Mouse (Mus musculus) myocyte (in vitro differentiated cells): Measurements from ENCODE around the gene Olfr1347.

ENCODE experiments used
- POLR2A ChIP-seq: IDR thresholded peaks from one replicate; pipeline ENCODE4 v1.6.1; 2011; ENCODE audit warnings: low read depth, mild to moderate bottlenecking, control low read depth, moderate library complexity; ENCODE audit not compliant: insufficient read length
- POLR2AphosphoS2 ChIP-seq: IDR thresholded peaks from one replicate; pipeline ENCODE4 v1.6.1; 2011; ENCODE audit warnings: low read depth, control low read depth; ENCODE audit not compliant: insufficient read length
- REST ChIP-seq: IDR thresholded peaks from one replicate; pipeline ENCODE4 v1.6.1; 2011; ENCODE audit warnings: mild to moderate bottlenecking, control low read depth, moderate library complexity; ENCODE audit not compliant: insufficient read depth, insufficient read length
- SRF ChIP-seq: IDR thresholded peaks from one replicate; pipeline ENCODE4 v1.6.1; 2011; ENCODE audit warnings: low read depth; ENCODE audit not compliant: control insufficient read depth, insufficient read length
- TCF12 ChIP-seq: IDR thresholded peaks from one replicate; pipeline ENCODE4 v1.6.1; 2011; ENCODE audit warnings: mild to moderate bottlenecking, control low read depth; ENCODE audit not compliant: poor library complexity, insufficient read depth, severe bottlenecking
- TCF3 ChIP-seq: IDR thresholded peaks from one replicate; pipeline ENCODE4 v1.6.1; 2011; ENCODE audit warnings: low read depth, control low read depth; ENCODE audit not compliant: insufficient read length

- TF ChIP-seq TCF3: no peak
- no peak for TF ChIP-seq TCF12
- no peak for TF ChIP-seq REST
- TF ChIP-seq POLR2A: no peak
- TF ChIP-seq SRF: no peak
- no peak for TF ChIP-seq POLR2AphosphoS2
These were observed 23.3 kb upstream of the Olfr1347 start, which contains the start of gene Olfr1349 for GRCm38 (mm10) chr7:6522850-6523249.
